Comparison of ENCODE assay signal across 15 mouse cellular contexts in the genomic region with DNA sequence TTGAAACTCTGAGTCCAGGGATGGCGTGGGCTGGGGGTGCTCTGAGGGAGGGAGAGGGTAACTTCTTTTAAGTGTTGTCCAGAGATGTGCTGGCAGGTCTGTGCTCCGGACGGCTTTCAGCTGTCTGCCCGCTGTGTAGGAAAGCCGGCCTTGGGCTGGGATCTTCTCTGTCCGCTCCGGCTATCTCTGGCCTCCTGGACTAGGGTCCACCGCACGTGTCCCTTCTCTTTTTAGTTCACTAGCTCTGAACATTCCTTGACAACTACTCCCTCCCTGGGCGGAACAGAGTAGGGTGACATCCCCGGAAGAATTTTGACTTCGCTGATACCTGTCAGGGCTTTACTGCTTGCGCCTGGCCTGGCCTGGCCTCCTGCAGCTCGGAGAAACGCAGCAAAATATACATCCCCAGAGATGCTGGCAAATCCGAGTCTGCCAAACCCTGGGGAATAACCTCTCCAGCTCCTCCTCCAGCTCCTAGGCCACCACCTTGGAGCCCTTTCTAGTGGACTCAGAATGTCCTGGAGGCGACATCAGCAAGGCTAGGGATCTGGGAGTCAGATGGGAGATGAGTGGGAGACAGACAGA. TPM values are rescaled to one million over a fixed set of nuclear protein-coding genes. Genes with fewer than 3 reads are reported as not detected.
DNase-seq lines count a peak whose midpoint lies in the region; ATAC-seq lines count a peak whose summit lies in the region.
"Had no signal": no experiment of that assay in that cellular context is flagged by ENCODE, and none has a peak within 500 bp of the region (broad histone marks: within the 10 kb centered on the region; RNA-seq: fewer than 3 reads in every experiment).

No protein-coding gene starts in this region.

- WGBS in kidney, embryonic 15.5 days, result 5% methylated on average over 17 of the region's 17 CpGs
- WGBS in embryonic facial prominence, embryonic 13.5 days, result 5% methylated on average over 17 of the region's 17 CpGs
- 7% methylated on average over 17 of the region's 17 CpGs for WGBS in limb, embryonic 15.5 days
- 11% methylated on average over 17 of the region's 17 CpGs for WGBS in neural tube, embryonic 15.5 days

- H3K4me1 ChIP-seq in kidney, embryonic 15.5 days, result peaks cover 31% of the 10 kb centered on the region
- H3K4me1 ChIP-seq in embryonic facial prominence, embryonic 13.5 days, result peaks cover 29% of the 10 kb centered on the region
- peaks cover 19% of the 10 kb centered on the region for H3K4me1 ChIP-seq in limb, embryonic 15.5 days
- peaks cover 34% of the 10 kb centered on the region for H3K4me1 ChIP-seq in neural tube, embryonic 15.5 days
- H3K4me1 ChIP-seq: liver, embryonic 15.5 days had no signal

- H3K9ac ChIP-seq in kidney, embryonic 15.5 days, result no peak overlapping the region
- 0 out of 2 replicates have a peak overlapping the region, but pooled peaks have one; percentile 51 for H3K9ac ChIP-seq in embryonic facial prominence, embryonic 13.5 days
- H3K9ac ChIP-seq in limb, embryonic 15.5 days, result no peak overlapping the region
- no peak overlapping the region for H3K9ac ChIP-seq in neural tube, embryonic 15.5 days (replicated peaks)
- H3K9ac ChIP-seq: liver, embryonic 15.5 days had no signal

- ATAC-seq in kidney, embryonic 15.5 days (replicated peaks; ENCODE audit: low FRiP score), result no peak
- no peak for ATAC-seq in embryonic facial prominence, embryonic 13.5 days (ENCODE audit: insufficient number of reproducible peaks, insufficient read depth, low FRiP score, low TSS enrichment, low read depth)
- ATAC-seq in limb, embryonic 15.5 days (ENCODE audit: insufficient number of reproducible peaks, low FRiP score, low TSS enrichment, low read depth), result no peak
- ATAC-seq in neural tube, embryonic 15.5 days (ENCODE audit: low FRiP score), result no peak
- ATAC-seq: CD4-positive, CD25-positive, alpha-beta regulatory T cell, adult 4 months had no signal

- 0 out of 2 replicates have a peak overlapping the region, but pooled peaks have one; percentile 49 for H3K4me2 ChIP-seq in kidney, embryonic 15.5 days
- H3K4me2 ChIP-seq in embryonic facial prominence, embryonic 13.5 days, result peak overlapping the region; percentile 55
- H3K4me2 ChIP-seq in limb, embryonic 15.5 days, result no peak overlapping the region
- peak overlapping the region; percentile 41 for H3K4me2 ChIP-seq in neural tube, embryonic 15.5 days
- H3K4me2 ChIP-seq: liver, embryonic 15.5 days had no signal

- H3K9me3 ChIP-seq in kidney, embryonic 15.5 days (replicated peaks), result no peaks in the 10 kb centered on the region
- H3K9me3 ChIP-seq in embryonic facial prominence, embryonic 13.5 days, result no peaks in the 10 kb centered on the region
- no peaks in the 10 kb centered on the region for H3K9me3 ChIP-seq in limb, embryonic 15.5 days
- H3K9me3 ChIP-seq in neural tube, embryonic 15.5 days (replicated peaks), result no peaks in the 10 kb centered on the region
- H3K9me3 ChIP-seq: liver, embryonic 15.5 days had no signal

- no peak overlapping the region for H3K27ac ChIP-seq in kidney, embryonic 15.5 days
- peak overlapping the region; percentile 66 for H3K27ac ChIP-seq in embryonic facial prominence, embryonic 13.5 days
- no peak overlapping the region for H3K27ac ChIP-seq in limb, embryonic 15.5 days
- H3K27ac ChIP-seq in neural tube, embryonic 15.5 days (replicated peaks), result no peak overlapping the region
- H3K27ac ChIP-seq: left cerebral cortex, adult 2 months; liver, embryonic 15.5 days had no signal

- H3K4me3 ChIP-seq in kidney, embryonic 15.5 days (replicated peaks), result no peak overlapping the region
- peak overlapping the region; percentile 50 for H3K4me3 ChIP-seq in embryonic facial prominence, embryonic 13.5 days
- peak overlapping the region; percentile 31; the same call in 1 of the 2 replicates for H3K4me3 ChIP-seq in limb, embryonic 15.5 days
- H3K4me3 ChIP-seq in neural tube, embryonic 15.5 days (replicated peaks), result no peak overlapping the region
- H3K4me3 ChIP-seq: left cerebral cortex, adult 2 months; liver, embryonic 15.5 days had no signal

- H3K27me3 ChIP-seq in kidney, embryonic 15.5 days, result peaks cover 100% of the 10 kb centered on the region
- peaks cover 100% of the 10 kb centered on the region for H3K27me3 ChIP-seq in embryonic facial prominence, embryonic 13.5 days
- peaks cover 99% of the 10 kb centered on the region for H3K27me3 ChIP-seq in limb, embryonic 15.5 days
- H3K27me3 ChIP-seq in neural tube, embryonic 15.5 days (replicated peaks), result peaks cover 90% of the 10 kb centered on the region

- no peak for DNase-seq in kidney, postnatal 4 days
- DNase-seq in cerebellum, adult 18-20 months, result no peak
- no peak for DNase-seq in kidney, adult 9 months
- DNase-seq: adrenal gland, postnatal 10 days; heart, adult 11 months; kidney, postnatal 36 days; lung, postnatal 4 days; thymus, postnatal 25 days had no signal

- no peaks in the 10 kb centered on the region for H3K36me3 ChIP-seq in kidney, embryonic 15.5 days
- H3K36me3 ChIP-seq in embryonic facial prominence, embryonic 13.5 days, result no peaks in the 10 kb centered on the region
- no peaks in the 10 kb centered on the region for H3K36me3 ChIP-seq in limb, embryonic 15.5 days
- H3K36me3 ChIP-seq in neural tube, embryonic 15.5 days, result no peaks in the 10 kb centered on the region
- H3K36me3 ChIP-seq: liver, embryonic 15.5 days had no signal

RNA-seq across cellular contexts. Expression of a gene that starts 0.6 kb away (rescaled TPM):
- 0.05 and 0.10 TPM in 2 replicates for polyA plus RNA-seq in kidney, embryonic 15.5 days (2015; fragmentation: Nextera tagmentation; extraction: Ambion mirVana)
- polyA plus RNA-seq in embryonic facial prominence, embryonic 13.5 days (2015; fragmentation: Nextera tagmentation; extraction: Ambion mirVana), result 2.5 and 3.5 TPM in 2 replicates
- polyA plus RNA-seq in limb, embryonic 15.5 days (2015; fragmentation: Nextera tagmentation; extraction: Ambion mirVana), result 0.38 and 0.91 TPM in 2 replicates
- 0.14 and 0.17 TPM in 2 replicates for polyA plus RNA-seq in neural tube, embryonic 15.5 days (2015; fragmentation: Nextera tagmentation; extraction: Ambion mirVana)
- polyA plus RNA-seq: CD4-positive, CD25-positive, alpha-beta regulatory T cell, adult 4 months had no signal

Comparison
In these comparisons a context has a peak if more than half of its experiments do, and no peak if none do; other contexts are left out.
1. H3K4me3 ChIP-seq: peak in embryonic facial prominence, embryonic 13.5 days (single experiment) and limb, embryonic 15.5 days (single experiment); none in kidney, embryonic 15.5 days (single experiment) and neural tube, embryonic 15.5 days (single experiment).